Mouse (Mus musculus) forebrain, embryonic 11.5 days (tissue): ENCODE results near the gene Dock1. TPM values are rescaled to one million over a fixed set of nuclear protein-coding genes. Genes with fewer than 3 reads are reported as not detected.

Source experiments
- ATAC-seq: fragments of 200-750 bp; cut with Nextera tagmentation; replicated peaks from 2 replicates; pipeline ENCODE4 v1.8.0; 2017; ENCODE audit warnings: moderate TSS enrichment; ENCODE audit not compliant: low FRiP score
- DNase-seq: peaks from one replicate; pipeline ENCODE4 v3.0.0-alpha.2; 2017; ENCODE audit warnings: low spot score
- H3K27ac ChIP-seq: fragments of 300-500 bp; sonication (generic); 2 replicates; pipeline ENCODE4 v1.5.1; 2014; ENCODE audit warnings: low read depth, low read length
- H3K27me3 ChIP-seq: fragments of 300-500 bp; sonication (generic); 2 replicates; pipeline ENCODE4 v1.6.1; 2014; ENCODE audit warnings: mild to moderate bottlenecking, low read length, mixed read lengths; ENCODE audit not compliant: control insufficient read depth, insufficient read depth
- H3K36me3 ChIP-seq: fragments of 300-500 bp; sonication (generic); 2 replicates; pipeline ENCODE4 v1.6.1; 2014; ENCODE audit warnings: mild to moderate bottlenecking, low read length, moderate library complexity, mixed read lengths; ENCODE audit not compliant: control insufficient read depth, insufficient read depth
- H3K4me1 ChIP-seq: fragments of 300-500 bp; sonication (generic); replicated peaks from 2 replicates; pipeline ENCODE4 v1.6.1; 2014; ENCODE audit warnings: low read length, mixed read lengths; ENCODE audit not compliant: control insufficient read depth, insufficient read depth
- H3K4me2 ChIP-seq: fragments of 300-500 bp; sonication (generic); 2 replicates; pipeline ENCODE4 v1.6.1; 2014; ENCODE audit warnings: low read depth, mild to moderate bottlenecking, low read length, moderate library complexity, mixed read lengths; ENCODE audit not compliant: severe bottlenecking
- H3K4me3 ChIP-seq: fragments of 300-500 bp; sonication (generic); 2 replicates; pipeline ENCODE4 v1.5.1; 2014; ENCODE audit warnings: low read depth, low read length
- H3K9ac ChIP-seq: fragments of 300-500 bp; sonication (generic); 2 replicates; pipeline ENCODE4 v1.6.1; 2014; ENCODE audit warnings: low read length
- H3K9me3 ChIP-seq: fragments of 300-500 bp; sonication (generic); 2 replicates; pipeline ENCODE4 v1.6.1; 2016; ENCODE audit warnings: low read length, mixed read lengths; ENCODE audit not compliant: control insufficient read depth
- WGBS: fragments of 180-500 bp; shearing (Covaris S2); extraction: QIAGEN DNeasy Blood & Tissue Kit; methylation state at CpG from one replicate; pipeline ENCODE4 v1.1.7; 2014; 5-methylcytosine and 5-hydroxymethylcytosine counted together
- polyA plus RNA-seq: library from polyadenylated mRNA; unstranded; fragments of >200 nt; fragmentation: Nextera tagmentation; extraction: Ambion mirVana; gene quantifications from 2 replicates; pipeline ENCODE4 v1.2.1, GENCODE M21; 2014

The Dock1 gene
- polyA plus RNA-seq, 1 experiment from 2014 or later = 26.5 TPM

DNA sequence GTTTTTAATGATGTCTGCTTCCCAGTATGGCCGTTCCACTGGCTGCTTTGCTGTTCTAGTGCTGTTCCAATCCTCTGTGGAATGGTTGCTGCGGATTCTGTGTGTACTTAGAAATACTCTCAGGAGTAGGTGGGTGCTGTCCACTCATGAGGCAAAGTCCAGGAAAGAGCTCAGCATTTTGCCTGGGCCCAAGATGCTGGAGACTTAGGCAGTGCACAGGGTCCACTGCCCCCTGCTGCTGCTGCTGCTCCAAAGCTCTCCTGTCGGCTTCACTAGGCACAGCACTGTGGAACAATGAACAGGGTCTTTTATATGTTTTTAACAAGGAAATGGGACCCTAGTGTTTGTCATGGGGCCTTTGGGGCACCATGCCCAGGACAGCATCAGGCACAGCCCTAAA is 361.0 kb downstream of the Dock1 start:
- H3K27ac ChIP-seq = no peak overlapping the region
- H3K4me1 ChIP-seq = no peaks in the 10 kb centered on the region
- no peak overlapping the region for H3K9ac ChIP-seq
- H3K9me3 ChIP-seq = no peaks in the 10 kb centered on the region
- H3K36me3 ChIP-seq = no peaks in the 10 kb centered on the region
- DNase-seq (peak; percentile 22), ATAC-seq (no peak)
- WGBS = 71% methylated on average over 3 of the region's 3 CpGs
- no peaks in the 10 kb centered on the region for H3K27me3 ChIP-seq
- H3K4me2 ChIP-seq = no peak overlapping the region
- H3K4me3 ChIP-seq = no peak overlapping the region

- Histone ChIP-seq H3K4me2 (no peak overlapping the region), H3K27ac (no peak overlapping the region), H3K36me3 (no peaks in the 10 kb centered on the region), H3K9me3 (no peaks in the 10 kb centered on the region), H3K4me1 (no peaks in the 10 kb centered on the region), H3K4me3 (no peak overlapping the region), H3K27me3 (no peaks in the 10 kb centered on the region), H3K9ac (no peak overlapping the region)
- 88% methylated on average over 5 of the region's 5 CpGs for WGBS
- ATAC-seq = no peak
- no peak for DNase-seq
These were observed 364.4 kb downstream of the Dock1 start for GRCm38 (mm10) chr7:135034811-135035210.

- H3K9ac ChIP-seq = no peak overlapping the region
These were observed 365.2 kb downstream of the Dock1 start for GRCm38 (mm10) chr7:135035651-135036050.

GRCm38 (mm10) chr7:135038930-135039329 is 368.5 kb downstream of the Dock1 start:
- no peaks in the 10 kb centered on the region for H3K27me3 ChIP-seq
- H3K4me2 ChIP-seq = no peak overlapping the region
- H3K9me3 ChIP-seq = no peaks in the 10 kb centered on the region
- no peak overlapping the region for H3K27ac ChIP-seq
- WGBS = 90% methylated on average over 1 of the region's 1 CpGs
- no peaks in the 10 kb centered on the region for H3K36me3 ChIP-seq
- no peak for DNase-seq
- H3K4me1 ChIP-seq = no peaks in the 10 kb centered on the region
- H3K4me3 ChIP-seq = no peak overlapping the region
- no peak for ATAC-seq
- H3K9ac ChIP-seq = no peak overlapping the region

More at GRCm38 (mm10) chr7:135035651-135036050, 365.2 kb downstream of the Dock1 start:
- DNase-seq (no peak), ATAC-seq (no peak)
- Histone ChIP-seq H3K9me3 (no peaks in the 10 kb centered on the region), H3K27ac (no peak overlapping the region), H3K27me3 (no peaks in the 10 kb centered on the region), H3K4me3 (no peak overlapping the region), H3K4me2 (no peak overlapping the region), H3K36me3 (no peaks in the 10 kb centered on the region), H3K4me1 (no peaks in the 10 kb centered on the region)
- 79% methylated on average over 2 of the region's 2 CpGs for WGBS

GRCm38 (mm10) chr7:135043931-135044765 is 373.7 kb downstream of the Dock1 start:
- H3K4me1 ChIP-seq = no peaks in the 10 kb centered on the region
- DNase-seq = no peak
- no peaks in the 10 kb centered on the region for H3K27me3 ChIP-seq
- no peaks in the 10 kb centered on the region for H3K9me3 ChIP-seq
- H3K4me2 ChIP-seq = no peak overlapping the region
- no peak overlapping the region for H3K27ac ChIP-seq
- H3K36me3 ChIP-seq = no peaks in the 10 kb centered on the region
- WGBS = 89% methylated on average over 12 of the region's 12 CpGs
- H3K9ac ChIP-seq = no peak overlapping the region
- no peak for ATAC-seq
- no peak overlapping the region for H3K4me3 ChIP-seq

- no peaks in the 10 kb centered on the region for H3K4me1 ChIP-seq
- no peaks in the 10 kb centered on the region for H3K27me3 ChIP-seq
- H3K9ac ChIP-seq = no peak overlapping the region
- 92% methylated on average over 2 of the region's 2 CpGs for WGBS
- no peaks in the 10 kb centered on the region for H3K36me3 ChIP-seq
- H3K27ac ChIP-seq = no peak overlapping the region
- no peak overlapping the region for H3K4me2 ChIP-seq
- ATAC-seq (no peak), DNase-seq (no peak)
- H3K9me3 ChIP-seq = no peaks in the 10 kb centered on the region
- no peak overlapping the region for H3K4me3 ChIP-seq
These were observed 379.0 kb downstream of the Dock1 start for GRCm38 (mm10) chr7:135049416-135049815.

DNA sequence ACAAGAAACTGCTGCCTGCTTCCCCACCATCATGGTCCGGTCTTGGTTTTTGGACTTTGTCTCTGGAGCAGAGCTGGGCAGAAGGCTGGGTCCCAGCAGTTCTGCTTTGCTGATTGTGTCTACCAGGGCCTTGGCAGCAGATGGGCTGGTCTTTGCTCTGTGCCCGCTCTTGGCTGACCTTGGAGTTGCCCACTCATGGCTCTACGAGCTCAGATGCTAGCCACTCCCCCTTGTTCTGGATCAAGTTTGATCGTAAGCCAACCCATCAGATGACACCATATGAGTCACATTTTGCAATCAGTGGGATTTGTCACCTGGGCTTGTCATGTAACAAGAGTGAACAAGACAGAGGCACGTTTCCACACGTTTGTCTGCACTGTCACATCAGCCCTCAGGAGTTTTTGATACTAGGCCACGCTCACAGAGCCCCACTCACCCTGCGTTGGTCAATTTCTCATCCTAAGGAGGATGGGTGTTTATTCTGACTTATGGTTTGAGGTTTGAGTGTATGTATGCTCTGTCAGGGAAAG is 382.8 kb downstream of the Dock1 start:
- WGBS = 91% methylated on average over 8 of the region's 8 CpGs

DNA sequence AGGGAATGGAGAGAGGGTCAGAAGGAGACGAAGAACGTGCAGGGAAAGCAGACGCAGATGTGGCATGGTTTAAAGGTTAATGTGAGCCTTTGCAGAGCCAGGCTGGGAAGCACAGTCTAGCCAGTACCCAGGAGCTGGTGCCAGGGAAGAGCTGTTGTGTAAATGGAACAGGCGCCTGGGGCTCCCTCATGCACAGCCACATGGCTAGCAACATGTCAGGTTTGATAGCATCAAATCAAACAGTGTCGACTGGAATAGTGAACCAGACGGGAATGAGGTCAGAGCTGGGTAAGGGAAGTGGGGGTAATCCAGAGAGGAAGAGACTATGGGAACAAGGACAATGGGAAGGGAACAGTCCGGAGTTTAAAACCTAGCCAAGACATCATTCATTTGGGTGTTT is 384.2 kb downstream of the Dock1 start:
- no peak overlapping the region for H3K9ac ChIP-seq
- no peak for DNase-seq
- no peaks in the 10 kb centered on the region for H3K36me3 ChIP-seq
- no peaks in the 10 kb centered on the region for H3K27me3 ChIP-seq
- no peaks in the 10 kb centered on the region for H3K4me1 ChIP-seq
- no peak overlapping the region for H3K27ac ChIP-seq
- no peaks in the 10 kb centered on the region for H3K9me3 ChIP-seq
- no peak overlapping the region for H3K4me3 ChIP-seq
- no peak overlapping the region for H3K4me2 ChIP-seq
- no peak for ATAC-seq
- WGBS = 86% methylated on average over 7 of the region's 7 CpGs

More for the DNA sequence above, 382.8 kb downstream of the Dock1 start:
- Histone ChIP-seq H3K9me3 (no peaks in the 10 kb centered on the region), H3K27me3 (no peaks in the 10 kb centered on the region), H3K9ac (no peak overlapping the region), H3K4me1 (no peaks in the 10 kb centered on the region), H3K27ac (no peak overlapping the region), H3K4me3 (no peak overlapping the region), H3K4me2 (no peak overlapping the region), H3K36me3 (no peaks in the 10 kb centered on the region)
- ATAC-seq (no peak), DNase-seq (no peak)

DNA sequence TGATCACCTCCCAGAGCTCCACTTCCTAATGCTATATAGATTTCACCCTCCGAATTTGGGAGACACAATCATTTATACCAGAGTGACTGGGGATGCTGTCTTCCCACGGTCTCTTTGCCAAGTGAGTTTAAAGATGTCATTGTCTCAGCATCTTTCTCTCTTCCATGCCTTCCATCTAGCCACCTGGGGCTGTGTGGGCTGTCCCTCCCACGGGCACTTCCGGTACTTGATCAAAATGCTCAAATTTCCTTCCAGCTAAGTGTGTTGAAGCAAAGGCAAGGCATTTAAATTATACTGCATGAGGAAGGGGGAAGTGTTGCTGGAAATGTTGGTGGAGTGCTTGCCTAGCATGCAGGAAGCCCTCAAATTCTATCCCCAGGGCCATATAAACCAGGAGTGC is 388.6 kb downstream of the Dock1 start:
- H3K36me3 ChIP-seq = no peaks in the 10 kb centered on the region
- H3K4me2 ChIP-seq = no peak overlapping the region
- no peak for ATAC-seq
- no peaks in the 10 kb centered on the region for H3K27me3 ChIP-seq
- no peak for DNase-seq
- H3K4me3 ChIP-seq = no peak overlapping the region
- WGBS = 89% methylated on average over 4 of the region's 4 CpGs
- H3K9ac ChIP-seq = no peak overlapping the region
- H3K4me1 ChIP-seq = no peaks in the 10 kb centered on the region
- no peak overlapping the region for H3K27ac ChIP-seq
- no peaks in the 10 kb centered on the region for H3K9me3 ChIP-seq
